Mouse (Mus musculus): ENCODE measurements at regions not wholly inside any gene's neighbourhood (a gene's known extent, or its start where the extent isn't known, plus 50 kb on each side); places are given as distances from the start of the nearest gene placed in this dataset.
A peak's percentile ranks its signal among the peaks of the same experiment; 100 is the strongest.

GRCm38 (mm10) chr3:105367972-105368371 lies 84.2 kb upstream of the Kcnd3 start:
- intact Hi-C loops (cut with DNase I): no loop called here
- no peak for DNase-seq
- no peak for TF ChIP-seq CTCF (IDR thresholded peaks at IDR 0.05)
- Histone ChIP-seq H3K4me3 (no peak overlapping the region), H3K27ac (no peak overlapping the region)

- Histone ChIP-seq H3K4me3 (no peak overlapping the region), H3K27ac (no peak overlapping the region)
- DNase-seq: no peak
- no peak for TF ChIP-seq CTCF (IDR thresholded peaks at IDR 0.05)
- intact Hi-C loops (cut with DNase I): no loop called here
Measured at GRCm38 (mm10) chr3:105372371-105372828, 79.7 kb upstream of the Kcnd3 start.

GRCm38 (mm10) chr3:105374306-105374705 lies 77.8 kb upstream of the Kcnd3 start:
- H3K27ac ChIP-seq: no peak overlapping the region
- TF ChIP-seq CTCF (IDR thresholded peaks at IDR 0.05): no peak
- no peak overlapping the region for H3K4me3 ChIP-seq
- DNase-seq: no peak
- intact Hi-C loops (cut with DNase I): no loop called here

- no peak for TF ChIP-seq CTCF (IDR thresholded peaks at IDR 0.05)
Measured at GRCm38 (mm10) chr3:105374836-105375235, 77.3 kb upstream of the Kcnd3 start.

GRCm38 (mm10) chr3:105375383-105375782 lies 76.7 kb upstream of the Kcnd3 start:
- DNase-seq: no peak
- intact Hi-C loops (cut with DNase I): no loop called here
- no peak for TF ChIP-seq CTCF (IDR thresholded peaks at IDR 0.05)
- H3K4me3 ChIP-seq: no peak overlapping the region
- H3K27ac ChIP-seq: no peak overlapping the region

More at GRCm38 (mm10) chr3:105374836-105375235, 77.3 kb upstream of the Kcnd3 start:
- no peak overlapping the region for H3K27ac ChIP-seq
- no peak for DNase-seq
- intact Hi-C loops (cut with DNase I): no loop called here
- no peak overlapping the region for H3K4me3 ChIP-seq

- DNase-seq: no peak
- Histone ChIP-seq H3K4me3 (no peak overlapping the region), H3K27ac (no peak overlapping the region)
- intact Hi-C loops (cut with DNase I): no loop called here
- TF ChIP-seq CTCF (IDR thresholded peaks at IDR 0.05): no peak
Measured at GRCm38 (mm10) chr3:105375820-105376219, 76.3 kb upstream of the Kcnd3 start.

GRCm38 (mm10) chr3:105376346-105376745 lies 75.8 kb upstream of the Kcnd3 start:
- TF ChIP-seq CTCF (IDR thresholded peaks at IDR 0.05): no peak
- intact Hi-C loops (cut with DNase I): no loop called here
- H3K4me3 ChIP-seq: no peak overlapping the region
- no peak for DNase-seq
- H3K27ac ChIP-seq: no peak overlapping the region

GRCm38 (mm10) chr3:105380818-105381217 lies 71.3 kb upstream of the Kcnd3 start:
- H3K27ac ChIP-seq: no peak overlapping the region
- no peak overlapping the region for H3K4me3 ChIP-seq
- intact Hi-C loops (cut with DNase I): no loop called here
- no peak for DNase-seq
- no peak for TF ChIP-seq CTCF (IDR thresholded peaks at IDR 0.05)

- peak; percentile 31 for DNase-seq
- intact Hi-C loops (cut with DNase I): no loop called here
- Histone ChIP-seq H3K4me3 (no peak overlapping the region), H3K27ac (no peak overlapping the region)
- TF ChIP-seq CTCF (IDR thresholded peaks at IDR 0.05): no peak
Measured at GRCm38 (mm10) chr3:105392611-105393514, 59.3 kb upstream of the Kcnd3 start.

Data from gastrocnemius, adult 2 months (tissue).